Mouse (Mus musculus) stomach, postnatal 0 days (tissue): ENCODE data around the gene Rnf217. TPM values are rescaled to one million over a fixed set of nuclear protein-coding genes. Genes with fewer than 3 reads are reported as not detected.

ENCODE experiments used
- ATAC-seq: fragments of 200-750 bp; cut with Nextera tagmentation; 2 replicates; pipeline ENCODE4 v1.8.0; 2017; ENCODE audit not compliant: low FRiP score, low TSS enrichment
- DNase-seq: peaks from one replicate; pipeline ENCODE4 v3.0.0-alpha.2; 2016; ENCODE audit warnings: low spot score
- H3K27ac ChIP-seq: fragments of 300-500 bp; sonication (generic); replicated peaks from 2 replicates; pipeline ENCODE4 v1.5.1; 2014; ENCODE audit warnings: mild to moderate bottlenecking, control low read depth
- H3K27me3 ChIP-seq: fragments of 300-500 bp; sonication (generic); 2 replicates; pipeline ENCODE4 v1.6.1; 2014; ENCODE audit warnings: low read length; ENCODE audit not compliant: control insufficient read depth, insufficient read depth
- H3K36me3 ChIP-seq: fragments of 300-500 bp; sonication (generic); 2 replicates; pipeline ENCODE4 v1.6.1; 2014; ENCODE audit warnings: low read length, mixed read lengths; ENCODE audit not compliant: control insufficient read depth, insufficient read depth
- H3K4me1 ChIP-seq: fragments of 300-500 bp; sonication (generic); replicated peaks from 2 replicates; pipeline ENCODE4 v1.6.1; 2014; ENCODE audit warnings: antibody characterized with exemption; ENCODE audit not compliant: control insufficient read depth, insufficient read depth
- H3K4me2 ChIP-seq: fragments of 300-500 bp; sonication (generic); replicated peaks from 2 replicates; pipeline ENCODE4 v1.6.1; 2014; ENCODE audit warnings: low read depth, mild to moderate bottlenecking, control low read depth, moderate library complexity
- H3K4me3 ChIP-seq: fragments of 300-500 bp; sonication (generic); 2 replicates; pipeline ENCODE4 v1.5.1; 2014; ENCODE audit warnings: low read depth, low read length, control low read depth
- H3K9ac ChIP-seq: fragments of 300-500 bp; sonication (generic); 2 replicates; pipeline ENCODE4 v1.6.1; 2014; ENCODE audit warnings: mild to moderate bottlenecking, low read length, control low read depth, mixed read lengths
- H3K9me3 ChIP-seq: fragments of 300-500 bp; sonication (generic); 2 replicates; pipeline ENCODE4 v1.6.1; 2016; ENCODE audit warnings: low read length; ENCODE audit not compliant: control insufficient read depth
- CTCF ChIP-seq: IDR thresholded peaks from 2 replicates; pipeline ENCODE4 v1.5.1; 2016; ENCODE audit warnings: antibody characterized with exemption, low read depth, mild to moderate bottlenecking, moderate library complexity
- EP300 ChIP-seq: optimal IDR thresholded peaks from 2 replicates; pipeline ENCODE3; 2016; ENCODE audit warnings: antibody characterized with exemption
- WGBS: fragments of 180-500 bp; shearing (Covaris S2); extraction: QIAGEN DNeasy Blood & Tissue Kit; methylation state at CpG from one replicate; pipeline ENCODE4 v1.1.7; 2014; 5-methylcytosine and 5-hydroxymethylcytosine counted together
- polyA plus RNA-seq: library from polyadenylated mRNA; unstranded; fragments of >200 nt; fragmentation: Nextera tagmentation; extraction: Ambion mirVana; gene quantifications from 2 replicates; pipeline ENCODE4 v1.2.1, GENCODE M21; 2015

Gene Rnf217
- polyA plus RNA-seq, 1 experiment from 2014 or later = 1.1 TPM

DNA sequence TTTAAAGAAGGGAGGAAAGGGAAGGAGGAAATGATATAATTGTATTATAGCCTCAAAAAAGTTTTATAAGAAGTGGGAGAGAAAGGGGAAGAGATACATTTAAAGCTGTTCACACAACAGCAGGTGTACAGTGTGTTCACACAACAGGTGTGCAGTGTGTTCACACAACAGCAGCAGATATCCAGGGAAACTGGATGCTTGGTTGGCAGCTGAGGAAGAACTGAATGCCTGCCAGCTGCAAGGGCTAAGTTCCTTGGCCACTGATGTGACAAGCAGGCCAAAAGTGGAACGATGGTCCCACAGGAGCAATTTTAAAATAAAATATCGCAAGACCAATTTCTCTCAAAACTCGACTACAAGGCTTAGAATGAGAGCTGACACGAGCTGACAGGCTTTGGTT lies 35.7 kb downstream of the Rnf217 start:
- Histone ChIP-seq H3K4me1 (no peaks in the 10 kb centered on the region), H3K27me3 (no peaks in the 10 kb centered on the region), H3K9me3 (no peaks in the 10 kb centered on the region), H3K9ac (no peak overlapping the region), H3K4me2 (no peak overlapping the region), H3K36me3 (no peaks in the 10 kb centered on the region), H3K4me3 (no peak overlapping the region), H3K27ac (no peak overlapping the region)
- DNase-seq (no peak), ATAC-seq (no peak)
- 84% methylated on average over 4 of the region's 4 CpGs for WGBS
- TF ChIP-seq EP300 = no peak
- no peak for TF ChIP-seq CTCF

DNA sequence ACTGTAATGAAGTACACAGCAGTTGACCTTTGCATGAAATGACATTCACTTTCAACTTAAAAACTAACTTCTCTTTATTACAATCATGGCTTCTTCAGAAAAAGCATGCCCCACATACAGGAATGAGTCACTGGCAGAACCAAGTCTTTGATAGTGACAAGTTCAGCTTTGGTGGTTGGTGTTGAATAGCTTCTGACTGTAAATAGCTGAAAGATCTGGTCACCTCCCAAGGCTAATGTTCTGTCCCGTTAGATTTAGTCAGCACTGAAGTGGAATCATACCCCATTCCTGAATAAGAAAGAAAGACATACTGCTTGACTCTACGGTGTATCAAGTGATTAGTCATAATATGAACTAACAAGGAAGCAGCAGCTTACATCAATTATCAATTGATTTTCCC lies 51.7 kb downstream of the Rnf217 start:
- ATAC-seq = peak; percentile 49; the same call in 1 of the 2 replicates
- H3K4me2 ChIP-seq = no peak overlapping the region
- H3K4me3 ChIP-seq = no peak overlapping the region
- H3K4me1 ChIP-seq = no peaks in the 10 kb centered on the region
- H3K27ac ChIP-seq = no peak overlapping the region
- no peak for DNase-seq
- H3K27me3 ChIP-seq = no peaks in the 10 kb centered on the region
- TF ChIP-seq EP300 (no peak), CTCF (no peak)
- WGBS = 58% methylated on average over 2 of the region's 2 CpGs
- H3K36me3 ChIP-seq = no peaks in the 10 kb centered on the region
- H3K9me3 ChIP-seq = no peaks in the 10 kb centered on the region
- no peak overlapping the region for H3K9ac ChIP-seq

DNA sequence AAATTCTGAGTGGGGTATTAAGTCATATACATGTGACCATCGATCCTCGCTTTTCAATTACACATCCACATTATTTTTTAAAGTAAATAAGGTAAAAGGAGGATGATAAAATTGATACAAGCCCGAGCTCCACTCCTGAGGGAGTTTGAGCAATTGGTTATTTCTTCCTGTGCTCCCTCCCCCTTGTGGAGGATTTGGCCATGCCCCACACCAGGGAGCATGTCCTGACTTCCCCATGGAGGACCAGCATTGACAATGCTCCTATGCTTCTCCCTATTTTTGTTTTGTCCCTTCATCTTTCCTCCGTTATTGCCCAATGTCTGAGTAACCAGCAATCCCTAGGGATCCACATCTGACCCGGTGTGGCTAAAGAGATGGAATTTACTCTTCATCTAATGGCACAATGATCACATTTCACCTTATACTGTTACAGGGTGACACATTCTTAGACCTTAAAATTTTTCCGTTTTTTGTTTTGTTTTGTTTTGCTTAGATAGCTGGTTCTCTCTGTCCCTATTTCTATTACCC lies 53.5 kb downstream of the Rnf217 start:
- Histone ChIP-seq H3K4me1 (no peaks in the 10 kb centered on the region), H3K27me3 (no peaks in the 10 kb centered on the region), H3K27ac (no peak overlapping the region), H3K4me3 (no peak overlapping the region), H3K36me3 (no peaks in the 10 kb centered on the region), H3K9ac (no peak overlapping the region), H3K9me3 (no peaks in the 10 kb centered on the region), H3K4me2 (no peak overlapping the region)
- DNase-seq = no peak
- ATAC-seq = no peak
- 88% methylated on average over 6 of the region's 6 CpGs for WGBS
- no peak for TF ChIP-seq EP300
- 0 out of 2 replicates have a peak, but pooled peaks have one; percentile 22 for TF ChIP-seq CTCF

DNA sequence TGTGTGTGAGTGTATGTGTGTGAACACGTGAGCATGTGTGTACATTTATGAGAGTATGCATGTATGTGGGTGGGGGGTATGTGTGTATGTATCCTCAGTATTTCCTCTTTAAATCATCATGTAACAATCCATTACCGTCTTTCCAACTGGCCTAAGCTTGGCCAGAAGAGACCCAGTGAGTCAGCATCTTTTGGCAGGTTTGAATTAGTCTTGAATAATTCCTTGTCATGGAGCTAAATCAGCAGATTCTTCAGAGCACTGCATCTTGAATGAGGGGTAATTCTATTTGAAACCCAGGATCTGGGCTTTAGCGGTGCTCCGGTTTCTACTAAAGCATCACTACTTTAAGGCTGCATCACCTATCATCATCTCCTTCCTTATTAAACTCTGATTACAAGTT lies 55.7 kb downstream of the Rnf217 start:
- ATAC-seq (no peak), DNase-seq (no peak)
- H3K9me3 ChIP-seq = no peaks in the 10 kb centered on the region
- H3K4me1 ChIP-seq = no peaks in the 10 kb centered on the region
- TF ChIP-seq EP300 (no peak), CTCF (no peak)
- no peaks in the 10 kb centered on the region for H3K36me3 ChIP-seq
- H3K9ac ChIP-seq = no peak overlapping the region
- H3K27ac ChIP-seq = no peak overlapping the region
- no peak overlapping the region for H3K4me3 ChIP-seq
- 76% methylated on average over 4 of the region's 4 CpGs for WGBS
- no peaks in the 10 kb centered on the region for H3K27me3 ChIP-seq
- no peak overlapping the region for H3K4me2 ChIP-seq

DNA sequence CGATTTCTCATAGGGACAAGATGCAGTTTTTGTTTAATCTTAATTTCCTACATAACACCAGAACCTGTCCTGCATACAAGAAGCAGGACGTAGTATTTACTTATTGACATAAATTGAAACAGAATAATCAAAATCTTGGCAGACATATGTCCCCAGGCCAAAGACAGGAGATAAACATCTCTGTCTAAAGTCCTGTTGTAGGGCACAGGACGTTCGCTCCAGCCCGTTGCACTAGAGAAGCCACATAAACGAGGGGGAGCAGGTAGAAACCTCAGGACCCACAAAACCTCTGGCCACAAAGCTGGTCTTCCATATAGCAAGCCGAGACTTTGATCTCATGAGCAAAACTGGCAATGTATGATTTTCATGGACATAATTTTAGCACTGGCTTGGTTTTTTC lies 57.1 kb downstream of the Rnf217 start:
- no peak for ATAC-seq
- Histone ChIP-seq H3K4me3 (no peak overlapping the region), H3K4me2 (no peak overlapping the region), H3K4me1 (no peaks in the 10 kb centered on the region), H3K9ac (no peak overlapping the region), H3K9me3 (no peaks in the 10 kb centered on the region), H3K27ac (no peak overlapping the region), H3K27me3 (no peaks in the 10 kb centered on the region), H3K36me3 (no peaks in the 10 kb centered on the region)
- 79% methylated on average over 7 of the region's 7 CpGs for WGBS
- TF ChIP-seq CTCF (no peak), EP300 (no peak)
- DNase-seq = no peak

DNA sequence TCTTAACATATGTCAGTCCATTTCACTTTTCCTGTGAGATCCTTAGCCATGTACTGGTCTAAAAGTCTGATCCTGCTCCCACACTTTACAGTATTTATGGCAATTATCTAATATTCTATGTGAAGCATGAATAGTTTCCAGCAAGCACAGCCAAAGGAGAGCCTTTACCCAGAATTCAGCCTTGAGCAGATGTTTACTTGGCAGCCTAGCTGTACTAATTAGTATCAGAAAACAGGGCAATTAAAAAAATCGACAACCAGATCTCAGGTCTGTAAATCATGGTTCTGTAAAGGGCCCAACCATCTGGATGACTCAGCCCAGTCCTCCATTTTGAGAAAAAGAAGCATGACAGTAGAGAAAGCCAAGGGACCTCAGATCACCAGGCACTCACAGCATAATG lies 57.6 kb downstream of the Rnf217 start:
- 69% methylated on average over 1 of the region's 1 CpGs for WGBS
- no peak overlapping the region for H3K4me2 ChIP-seq
- H3K27ac ChIP-seq = no peak overlapping the region
- H3K36me3 ChIP-seq = no peaks in the 10 kb centered on the region
- H3K4me1 ChIP-seq = no peaks in the 10 kb centered on the region
- no peak overlapping the region for H3K9ac ChIP-seq
- H3K4me3 ChIP-seq = no peak overlapping the region
- no peak for ATAC-seq
- no peak for DNase-seq
- no peak for TF ChIP-seq CTCF
- no peak for TF ChIP-seq EP300
- no peaks in the 10 kb centered on the region for H3K9me3 ChIP-seq
- H3K27me3 ChIP-seq = no peaks in the 10 kb centered on the region
